Mouse (Mus musculus) spleen, adult 12 weeks (tissue): Measurements from ENCODE around the gene Ltbp1.

Source experiments
- DNase-seq: peaks from one replicate; pipeline ENCODE4 v3.0.0; 2022; ENCODE audit warnings: low spot score

Gene Ltbp1

DNA sequence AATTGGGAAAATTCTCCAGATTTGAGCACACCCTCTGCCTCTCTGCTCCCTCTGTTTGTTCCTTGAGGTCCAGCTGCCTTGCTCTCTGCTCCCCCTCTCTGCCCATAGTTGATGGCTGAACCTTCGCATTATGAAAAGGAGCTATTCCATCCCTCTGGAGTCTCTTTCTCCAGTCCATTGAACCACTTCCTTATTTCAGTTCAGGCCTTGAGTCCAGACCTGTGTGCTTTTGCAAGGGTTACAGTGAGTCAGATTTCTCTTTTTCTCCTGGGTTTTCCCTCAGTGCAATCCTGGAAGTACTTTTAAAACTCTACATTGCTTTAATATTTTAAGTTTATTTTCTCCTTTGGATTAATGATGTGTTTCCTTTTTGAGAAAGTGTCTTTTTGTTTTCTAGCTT is 236.7 kb downstream of the Ltbp1 start:
- DNase-seq = no peak

GRCm38 (mm10) chr17:75243221-75243620 is 237.9 kb downstream of the Ltbp1 start:
- no peak for DNase-seq

- DNase-seq = no peak
Observed at GRCm38 (mm10) chr17:75244148-75244547, 238.8 kb downstream of the Ltbp1 start.

DNA sequence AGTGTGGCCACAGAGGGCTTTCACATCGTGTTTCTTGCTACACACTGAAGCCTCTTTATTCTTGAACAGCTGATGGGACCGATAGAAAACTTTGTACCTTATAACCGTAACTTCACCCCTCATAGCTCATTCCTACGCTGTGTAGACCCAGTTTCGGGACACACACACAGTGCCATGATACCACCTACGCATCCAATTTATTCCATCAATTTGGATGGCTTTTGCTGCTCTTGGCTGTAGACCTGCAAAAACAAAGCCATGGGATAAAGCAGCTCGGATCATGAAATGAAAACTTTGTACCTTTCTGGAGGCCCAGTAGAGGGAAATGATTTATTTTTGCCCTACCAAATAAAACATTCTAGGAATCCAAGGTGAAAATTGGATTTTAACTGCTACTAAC is 239.7 kb downstream of the Ltbp1 start:
- no peak for DNase-seq

- DNase-seq = no peak
Observed at GRCm38 (mm10) chr17:75248632-75249031, 243.3 kb downstream of the Ltbp1 start.

GRCm38 (mm10) chr17:75250571-75250970 is 245.2 kb downstream of the Ltbp1 start:
- DNase-seq = no peak

GRCm38 (mm10) chr17:75251094-75251493 is 245.7 kb downstream of the Ltbp1 start:
- DNase-seq = no peak

DNA sequence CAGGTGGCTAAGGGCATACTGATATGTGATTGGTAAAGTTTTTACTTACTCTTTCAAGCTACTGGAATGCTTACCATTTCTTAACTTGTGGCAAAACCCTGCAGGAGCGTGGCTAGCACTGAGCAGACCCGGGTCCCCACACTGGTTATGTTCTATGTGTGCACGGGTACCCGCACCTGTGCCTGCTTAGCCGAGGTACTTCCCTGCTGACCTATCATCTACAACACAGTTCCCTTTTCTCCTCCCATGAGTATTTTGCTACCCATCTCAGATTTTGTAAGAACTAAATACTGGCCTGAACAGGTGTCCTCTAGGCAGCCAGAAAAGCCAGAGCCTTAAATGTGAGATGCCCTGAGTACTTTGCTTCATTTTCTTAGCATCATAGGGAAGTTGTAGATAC is 247.2 kb downstream of the Ltbp1 start:
- DNase-seq = no peak

DNA sequence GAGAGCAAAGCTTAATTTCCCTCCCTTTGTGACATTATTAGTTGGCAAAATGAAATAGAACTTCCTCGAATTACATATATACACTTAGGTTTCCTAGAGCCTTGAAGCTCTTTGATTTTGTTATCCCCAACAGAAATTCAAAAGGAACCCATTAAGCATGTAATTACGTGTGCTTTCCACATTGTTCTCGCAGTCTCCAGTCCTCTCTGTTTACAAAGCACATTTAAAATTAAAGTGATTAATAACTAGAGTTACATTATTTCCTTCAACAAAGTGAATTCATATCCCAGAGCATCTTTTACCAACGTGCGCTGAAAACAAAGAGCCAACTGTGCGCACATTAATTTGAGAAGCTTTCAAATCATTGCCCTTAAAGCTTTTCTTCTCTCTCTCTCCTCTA is 249.5 kb downstream of the Ltbp1 start:
- DNase-seq = no peak

GRCm38 (mm10) chr17:75255967-75256366 is 250.6 kb downstream of the Ltbp1 start:
- no peak for DNase-seq

DNA sequence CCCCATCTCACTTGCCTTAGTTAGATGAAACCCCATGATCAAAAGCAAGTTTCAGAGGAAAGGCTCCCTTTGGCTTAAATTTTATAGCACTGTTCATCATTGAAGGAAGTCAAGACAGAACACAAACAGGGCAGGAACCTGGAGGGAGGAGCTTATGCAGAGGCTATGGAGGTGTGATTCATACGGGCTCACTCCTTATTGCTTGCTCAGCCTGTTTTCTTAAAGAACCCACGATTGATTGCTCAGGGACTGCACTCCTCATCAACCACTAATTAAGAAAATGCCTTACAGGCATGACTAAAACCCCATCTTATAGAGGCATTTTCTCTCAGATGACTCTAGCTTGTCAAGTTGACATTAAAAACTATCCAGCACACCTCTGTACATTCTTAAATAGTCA is 253.1 kb downstream of the Ltbp1 start:
- DNase-seq = no peak

GRCm38 (mm10) chr17:75263336-75263990 is 258.1 kb downstream of the Ltbp1 start:
- DNase-seq = no peak

DNA sequence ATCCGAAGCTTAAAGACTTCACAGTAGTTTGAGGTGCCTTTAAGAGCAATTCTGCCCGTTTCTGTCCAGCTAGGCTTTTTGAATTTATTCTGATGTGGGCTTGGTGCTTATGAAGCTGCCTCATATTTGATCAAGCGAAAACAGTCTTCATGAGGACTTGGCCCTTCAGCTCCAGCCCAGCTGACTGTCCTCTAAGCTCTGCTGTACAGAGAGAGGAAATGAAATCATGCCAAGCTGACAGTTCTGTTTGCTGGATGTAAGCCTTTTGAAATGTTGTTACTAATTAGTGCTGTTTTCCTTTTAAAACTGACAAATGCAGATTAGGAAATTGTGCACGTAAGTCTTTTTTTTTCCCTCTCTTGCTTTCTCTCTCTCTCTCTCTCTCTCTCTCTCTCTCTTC is 263.1 kb downstream of the Ltbp1 start:
- DNase-seq = no peak

DNA sequence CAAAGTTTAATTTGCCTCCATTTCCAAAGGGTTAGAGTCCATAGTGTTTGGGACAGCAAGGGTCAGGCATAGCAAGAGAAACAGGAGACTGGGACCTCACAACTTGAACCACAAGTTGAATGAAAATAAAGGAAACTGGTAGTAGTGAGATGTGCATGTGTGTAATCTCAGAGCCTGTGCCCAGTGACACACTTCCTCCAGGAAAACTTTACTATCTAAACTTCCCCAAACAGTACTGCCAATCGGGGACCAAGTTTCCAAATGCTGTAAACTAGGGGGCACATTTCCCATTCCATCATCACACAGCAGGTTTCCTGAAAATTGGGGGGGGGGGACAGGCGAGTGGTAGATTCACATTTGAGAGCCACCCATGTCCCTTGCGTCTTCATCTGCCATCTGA is 267.1 kb downstream of the Ltbp1 start:
- no peak for DNase-seq

DNA sequence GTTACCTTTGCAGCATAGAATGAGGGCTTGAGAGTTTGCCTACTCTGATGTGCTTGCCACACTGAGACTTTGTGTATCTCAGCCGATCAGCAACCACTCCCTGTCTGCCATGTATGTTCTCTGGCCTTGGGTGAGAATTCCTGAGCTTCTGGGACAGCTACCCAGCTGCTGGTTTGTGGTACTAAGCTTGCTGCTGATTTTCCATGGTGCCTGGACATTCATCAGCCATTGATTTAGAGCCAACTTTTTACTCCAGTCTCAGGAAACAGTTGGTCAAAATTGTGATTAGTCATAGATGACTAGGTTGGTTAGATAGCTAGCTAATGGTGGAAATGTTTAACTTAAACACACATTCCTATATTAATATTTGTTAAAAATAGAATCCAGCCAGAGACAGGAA is 267.9 kb downstream of the Ltbp1 start:
- no peak for DNase-seq

- DNase-seq = no peak
Observed at GRCm38 (mm10) chr17:75275302-75275701, 269.9 kb downstream of the Ltbp1 start.

- DNase-seq = no peak
Observed at GRCm38 (mm10) chr17:75278106-75278505, 272.7 kb downstream of the Ltbp1 start.

DNA sequence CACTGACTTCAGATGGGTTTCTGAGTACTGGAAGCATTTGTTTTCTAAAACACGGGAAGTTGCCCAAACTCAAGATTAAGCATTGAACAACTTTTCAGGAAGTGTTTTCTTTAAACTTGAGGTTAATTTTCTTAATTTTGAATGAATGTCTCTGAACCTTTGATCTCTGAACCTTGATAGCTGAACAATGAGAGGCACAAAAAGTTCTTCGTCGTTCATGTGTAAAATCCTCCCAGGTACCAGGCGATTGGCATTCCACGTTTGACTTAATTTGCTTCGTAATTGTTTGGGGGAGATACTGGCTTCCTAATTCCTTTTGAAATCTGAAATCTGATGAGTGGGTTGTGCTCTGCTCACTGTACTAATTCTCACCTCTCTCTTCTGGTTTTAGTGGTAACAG is 273.2 kb downstream of the Ltbp1 start:
- no peak for DNase-seq

DNA sequence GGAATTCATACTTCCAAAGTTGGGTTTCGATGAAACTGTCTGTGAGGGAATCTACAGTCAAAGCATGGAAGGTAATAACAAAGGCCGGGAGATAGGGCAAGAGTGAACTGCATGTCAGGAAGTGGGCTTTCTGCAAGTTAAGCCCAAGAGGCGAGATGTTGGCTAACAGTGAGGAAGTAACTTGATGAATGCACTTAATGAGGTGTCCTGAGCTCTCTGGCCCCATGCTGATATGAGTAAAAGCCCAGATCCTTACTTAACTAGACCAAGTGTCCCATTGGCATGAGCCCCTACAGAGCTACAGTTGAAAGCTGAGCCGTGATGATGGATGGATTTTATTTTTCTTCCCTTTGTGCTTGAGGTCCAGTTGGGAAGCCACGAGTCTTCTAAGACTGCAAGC is 276.0 kb downstream of the Ltbp1 start:
- DNase-seq = no peak

DNA sequence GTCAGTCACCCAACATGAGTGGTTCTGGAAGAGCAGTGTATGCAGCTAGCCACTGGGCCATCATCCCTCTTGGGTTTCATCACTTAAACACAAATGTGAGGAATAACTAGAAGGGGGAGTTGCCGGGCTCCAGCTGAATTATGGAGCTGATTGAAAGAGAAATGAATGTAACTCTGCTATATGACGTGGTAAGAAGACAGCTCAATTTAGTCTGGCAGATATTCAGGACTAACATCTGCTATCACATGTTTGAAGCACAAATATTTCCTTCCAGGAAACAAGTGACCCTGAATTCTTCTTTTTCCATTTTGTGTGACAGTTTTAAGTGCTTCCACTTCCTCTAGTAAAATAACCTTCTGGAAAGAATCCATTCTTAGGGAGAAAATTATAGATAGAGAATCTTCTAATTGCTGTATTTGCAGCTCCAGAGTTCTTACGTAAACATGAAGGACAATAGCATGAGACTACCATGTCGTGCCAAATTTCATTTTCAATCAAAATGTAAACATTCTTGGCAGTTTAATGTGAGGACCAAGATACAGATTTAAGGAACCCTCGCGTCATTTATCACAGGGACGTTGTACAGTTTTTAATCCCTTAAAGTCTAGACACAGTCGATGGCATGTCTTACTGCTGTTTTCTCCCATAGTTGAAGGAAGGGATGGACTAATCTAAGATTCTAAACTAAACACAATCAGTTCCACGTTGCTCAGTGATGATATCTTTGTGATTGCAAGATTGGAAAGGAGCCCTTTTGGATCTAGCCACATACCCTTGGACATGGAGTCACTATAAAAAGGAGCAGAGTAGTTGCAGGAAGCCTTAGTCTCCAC is 279.7 kb downstream of the Ltbp1 start:
- DNase-seq = no peak

DNA sequence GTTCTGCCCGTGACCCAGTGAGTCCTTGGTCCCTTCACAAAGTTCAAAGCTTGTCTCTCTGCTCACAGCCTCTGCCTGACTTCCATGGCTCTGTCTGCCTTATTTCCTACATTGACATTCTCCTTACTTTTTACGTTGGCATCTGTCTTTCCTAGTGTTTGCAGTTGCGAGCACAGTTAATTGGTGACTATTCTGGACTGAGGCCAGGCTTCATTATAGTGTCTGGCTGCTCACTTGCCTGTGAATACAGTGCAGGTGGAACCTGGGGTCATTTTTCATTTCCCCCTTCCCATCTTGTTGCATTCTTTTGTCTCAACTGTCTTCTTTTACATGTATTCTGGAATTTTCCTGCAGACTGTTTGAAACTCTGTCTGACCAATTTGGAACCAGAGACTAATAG is 287.6 kb downstream of the Ltbp1 start:
- no peak for DNase-seq

DNA sequence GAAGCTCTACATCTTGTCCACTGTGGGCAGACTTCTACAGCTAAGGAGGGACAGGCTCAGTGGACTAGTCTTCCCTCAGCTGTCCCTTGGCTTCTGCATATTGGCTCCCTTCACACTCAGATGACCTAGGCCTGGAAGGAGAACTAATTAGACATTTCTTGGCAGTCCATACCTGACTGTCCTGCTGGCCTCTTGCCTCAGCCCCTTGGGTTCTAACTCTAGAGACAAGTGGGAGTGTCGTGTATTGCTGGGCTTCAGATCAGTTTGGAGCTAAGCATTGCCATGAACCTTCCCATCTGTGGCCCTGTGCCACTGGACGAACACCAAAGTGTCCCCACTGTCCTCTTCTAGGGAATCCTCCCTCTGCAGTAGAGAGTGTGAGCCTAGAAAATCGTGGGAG is 288.4 kb downstream of the Ltbp1 start:
- no peak for DNase-seq

DNA sequence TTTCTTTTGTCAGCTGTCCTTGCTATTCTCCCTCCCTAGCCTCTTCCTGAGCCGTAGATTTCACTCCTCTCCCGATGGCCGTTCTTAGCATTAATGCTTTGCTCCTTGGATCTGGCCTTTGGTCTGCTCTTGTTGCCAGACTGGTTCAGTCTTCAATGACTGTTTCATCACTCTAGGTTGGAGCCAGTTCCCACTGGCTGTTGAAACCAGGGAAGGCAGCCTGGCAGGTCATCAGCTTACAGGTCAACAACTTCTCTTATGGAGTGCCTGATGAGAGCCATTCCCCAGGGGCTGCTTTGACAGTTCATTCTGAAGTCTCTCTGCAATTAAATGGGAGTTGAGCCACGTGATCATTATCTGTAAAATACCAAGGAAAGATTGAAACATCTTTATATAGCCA is 295.5 kb downstream of the Ltbp1 start:
- DNase-seq = no peak
